Mouse (Mus musculus) cerebellum, adult 11 months (tissue): ENCODE data around the gene Gm28729.

Source experiments
- DNase-seq: peaks from one replicate; pipeline ENCODE4 v3.0.0; 2022

The Gm28729 gene

GRCm38 (mm10) chr9:96460117-96460865 lies 64.8 kb downstream of the Gm28729 start:
- DNase-seq, result no peak

GRCm38 (mm10) chr9:96455618-96456017 lies 69.4 kb downstream of the Gm28729 start:
- DNase-seq, result no peak

GRCm38 (mm10) chr9:96452956-96453355 lies 72.1 kb downstream of the Gm28729 start:
- DNase-seq, result no peak

GRCm38 (mm10) chr9:96450900-96451720 lies 74.0 kb downstream of the Gm28729 start:
- no peak for DNase-seq

- no peak for DNase-seq
Observed at GRCm38 (mm10) chr9:96449514-96449913, 75.5 kb downstream of the Gm28729 start.

- DNase-seq, result no peak
Observed at GRCm38 (mm10) chr9:96445351-96445750, 79.7 kb downstream of the Gm28729 start.

- DNase-seq, result no peak
Observed at GRCm38 (mm10) chr9:96442081-96442480, 83.0 kb downstream of the Gm28729 start.

GRCm38 (mm10) chr9:96438334-96438871 lies 86.7 kb downstream of the Gm28729 start:
- DNase-seq, result peak; percentile 15

- DNase-seq, result peak; percentile 13
Observed at GRCm38 (mm10) chr9:96437805-96438333, 87.2 kb downstream of the Gm28729 start.

GRCm38 (mm10) chr9:96436901-96437804 lies 87.9 kb downstream of the Gm28729 start:
- DNase-seq, result no peak
